Mouse (Mus musculus): ENCODE measurements around the gene 4632433K11Rik.

DNA sequence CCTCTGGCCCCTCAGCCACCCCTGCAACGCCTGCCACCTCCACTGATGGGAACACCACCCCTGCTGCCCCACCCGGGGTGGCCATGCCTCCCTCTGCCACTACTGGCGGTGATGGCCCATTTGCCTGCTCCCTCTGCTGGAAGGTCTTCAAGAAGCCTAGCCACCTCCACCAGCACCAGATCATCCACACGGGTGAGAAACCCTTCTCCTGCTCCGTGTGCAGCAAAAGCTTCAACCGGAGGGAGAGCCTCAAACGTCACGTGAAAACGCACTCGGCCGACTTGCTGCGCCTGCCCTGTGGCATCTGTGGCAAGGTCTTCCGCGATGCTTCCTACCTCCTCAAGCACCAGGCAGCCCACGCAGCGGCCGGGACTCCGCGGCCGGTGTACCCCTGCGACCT lies 4.0 kb upstream of the 4632433K11Rik start:
- TF ChIP-seq CTCF (IDR thresholded peaks at IDR 0.05; ENCODE audit: borderline replicate concordance, insufficient read depth, low read depth, low read length) (no peak), POLR2A (IDR thresholded peaks at IDR 0.05; ENCODE audit: borderline replicate concordance, insufficient read depth, low read length) (no peak)
